Mouse (Mus musculus) hindbrain, embryonic 10.5 days (tissue): ENCODE results near the gene Dmd. TPM values are rescaled to one million over a fixed set of nuclear protein-coding genes. Genes with fewer than 3 reads are reported as not detected.
"Not testable (repeated sequence)": the region's sequence is repeated elsewhere in the genome, so short reads cannot be mapped to it uniquely, and the experiment has no call there.

Source experiments
- DNase-seq: peaks from one replicate; pipeline ENCODE4 v3.0.0-alpha.2; 2017; ENCODE audit warnings: low spot score
- H3K27ac ChIP-seq: fragments of 300-500 bp; sonication (generic); 2 replicates; pipeline ENCODE4 v1.5.1; 2016; ENCODE audit warnings: mild to moderate bottlenecking, moderate library complexity
- H3K27me3 ChIP-seq: fragments of 300-500 bp; sonication (generic); 2 replicates; pipeline ENCODE4 v1.6.1; 2016; ENCODE audit warnings: mild to moderate bottlenecking; ENCODE audit not compliant: poor library complexity, insufficient read depth, severe bottlenecking
- H3K36me3 ChIP-seq: fragments of 300-500 bp; sonication (generic); 2 replicates; pipeline ENCODE4 v1.6.1; 2016; ENCODE audit warnings: mild to moderate bottlenecking, moderate library complexity
- H3K4me1 ChIP-seq: fragments of 300-500 bp; sonication (generic); replicated peaks from 2 replicates; pipeline ENCODE4 v1.6.1; 2016; ENCODE audit warnings: mild to moderate bottlenecking
- H3K4me3 ChIP-seq: fragments of 300-500 bp; sonication (generic); 2 replicates; pipeline ENCODE4 v1.5.1; 2016; ENCODE audit warnings: mild to moderate bottlenecking, moderate library complexity
- H3K9me3 ChIP-seq: fragments of 300-500 bp; sonication (generic); 2 replicates; pipeline ENCODE4 v1.6.1; 2016; ENCODE audit warnings: mild to moderate bottlenecking, moderate library complexity
- WGBS: fragments of 180-500 bp; shearing (Covaris S2); methylation state at CpG from one replicate; pipeline ENCODE4 v1.1.7; 2016; 5-methylcytosine and 5-hydroxymethylcytosine counted together
- polyA plus RNA-seq: library from polyadenylated mRNA; unstranded; fragments of >200 nt; fragmentation: Nextera tagmentation; extraction: Ambion mirVana; gene quantifications from 2 replicates; pipeline ENCODE4 v1.2.1, GENCODE M21; 2016

Dmd gene
- polyA plus RNA-seq, 1 experiment from 2014 or later, result 15.2 TPM

DNA sequence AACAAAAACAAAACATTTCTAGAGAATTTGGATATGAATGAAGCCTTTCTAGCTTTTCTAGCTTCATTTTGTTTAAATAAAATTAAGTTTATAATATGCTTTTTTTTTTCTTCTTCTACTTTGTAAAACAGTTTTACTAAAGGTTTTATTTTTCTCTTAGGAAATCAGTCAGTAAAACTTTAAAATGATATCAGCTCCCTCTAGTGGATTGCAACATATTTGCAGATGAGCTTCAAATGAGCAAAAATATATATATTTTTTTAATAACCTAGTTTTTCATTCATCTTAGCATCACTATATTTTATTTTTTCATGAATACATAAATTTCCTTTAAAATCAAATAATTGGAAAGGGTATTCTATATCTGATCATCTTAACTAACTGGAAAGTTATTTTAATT is 838.7 kb downstream of the Dmd start:
- H3K4me1 ChIP-seq, result no peaks in the 10 kb centered on the region
- no peak overlapping the region for H3K4me3 ChIP-seq
- no peaks in the 10 kb centered on the region for H3K36me3 ChIP-seq
- no peaks in the 10 kb centered on the region for H3K9me3 ChIP-seq
- no peak for DNase-seq
- H3K27ac ChIP-seq, result no peak overlapping the region
- no peaks in the 10 kb centered on the region for H3K27me3 ChIP-seq

DNA sequence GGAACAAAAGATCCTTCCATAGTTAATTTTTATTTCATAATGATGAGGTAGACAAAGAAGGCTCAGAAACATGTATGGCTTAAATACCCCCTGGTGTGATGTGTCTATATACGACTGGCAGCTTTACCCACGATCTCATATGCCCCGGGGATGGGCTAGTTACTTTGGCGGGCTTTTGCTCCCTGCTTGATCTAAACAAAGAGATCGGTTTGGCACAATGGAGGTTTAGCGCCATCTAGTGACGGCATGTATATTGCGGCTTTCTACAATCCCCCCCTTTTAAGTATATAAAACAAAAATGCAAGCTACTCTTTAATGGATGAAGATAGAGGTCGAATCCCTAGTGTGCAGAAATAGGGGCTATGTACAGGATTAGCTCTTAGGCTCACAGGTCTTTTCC is 918.8 kb downstream of the Dmd start:
- DNase-seq, result peak; percentile 6
- not testable (repeated sequence) for H3K27me3 ChIP-seq, H3K27ac ChIP-seq, H3K4me3 ChIP-seq, H3K9me3 ChIP-seq, H3K36me3 ChIP-seq, H3K4me1 ChIP-seq
- WGBS, result 51% methylated on average over 9 of the region's 9 CpGs

DNA sequence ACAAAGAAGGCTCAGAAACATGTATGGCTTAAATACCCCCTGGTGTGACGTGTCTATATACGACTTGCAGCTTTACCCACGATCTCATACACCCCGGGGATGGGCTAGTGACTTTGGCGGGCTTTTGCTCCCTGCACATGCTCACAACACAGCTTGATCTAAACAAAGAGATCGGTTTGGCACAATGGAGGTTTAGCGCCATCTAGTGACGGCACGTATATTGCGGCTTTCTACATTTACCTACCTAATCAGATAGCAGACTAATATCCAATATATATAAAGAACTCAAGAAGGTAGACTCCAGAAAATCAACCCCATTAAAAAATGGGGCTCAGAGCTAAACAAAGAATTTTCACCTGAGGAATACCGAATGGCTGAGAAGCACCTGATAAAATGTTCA is 926.7 kb downstream of the Dmd start:
- not testable (repeated sequence) for H3K9me3 ChIP-seq, H3K4me1 ChIP-seq, H3K27ac ChIP-seq, H3K27me3 ChIP-seq, H3K4me3 ChIP-seq, DNase-seq, H3K36me3 ChIP-seq
- 86% methylated on average over 11 of the region's 11 CpGs for WGBS

- 73% methylated on average over 1 of the region's 1 CpGs for WGBS
- no peak for DNase-seq
- Histone ChIP-seq H3K4me1 (no peaks in the 10 kb centered on the region), H3K36me3 (no peaks in the 10 kb centered on the region), H3K27me3 (no peaks in the 10 kb centered on the region), H3K27ac (no peak overlapping the region), H3K9me3 (no peaks in the 10 kb centered on the region), H3K4me3 (no peak overlapping the region)
Measured at GRCm38 (mm10) chrX:83975895-83976294, 1027.2 kb downstream of the Dmd start.

GRCm38 (mm10) chrX:84001294-84001693 is 1052.6 kb downstream of the Dmd start:
- DNase-seq, result peak; percentile 37
- no peaks in the 10 kb centered on the region for H3K9me3 ChIP-seq
- H3K4me3 ChIP-seq, result no peak overlapping the region
- H3K36me3 ChIP-seq, result no peaks in the 10 kb centered on the region
- H3K27ac ChIP-seq, result no peak overlapping the region
- no peaks in the 10 kb centered on the region for H3K4me1 ChIP-seq
- 36% methylated on average over 7 of the region's 7 CpGs for WGBS
- H3K27me3 ChIP-seq, result no peaks in the 10 kb centered on the region

- H3K36me3 ChIP-seq, H3K9me3 ChIP-seq, H3K27ac ChIP-seq, H3K27me3 ChIP-seq, H3K4me1 ChIP-seq, DNase-seq, H3K4me3 ChIP-seq: not testable (repeated sequence)
- 89% methylated on average over 3 of the region's 3 CpGs for WGBS
Measured at GRCm38 (mm10) chrX:84062431-84062830, 1113.8 kb downstream of the Dmd start.

DNA sequence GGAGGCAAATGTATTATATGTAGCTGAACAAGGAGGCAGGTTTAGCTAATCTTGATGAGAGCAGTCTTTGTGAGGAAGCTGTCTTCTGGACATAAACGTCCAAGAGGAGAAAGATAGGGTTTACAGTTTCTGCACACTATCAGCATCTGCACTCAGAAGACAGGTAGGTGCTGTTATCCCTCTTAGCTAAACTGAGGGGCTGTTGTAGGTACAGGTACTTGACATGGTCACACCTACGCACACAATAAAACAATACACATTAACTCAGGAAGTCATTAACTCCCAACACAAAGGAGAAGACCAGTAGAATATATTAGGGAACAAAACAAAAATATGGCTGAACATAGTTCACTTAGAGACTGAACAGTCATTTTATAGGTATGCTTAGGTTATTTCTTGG is 1217.2 kb downstream of the Dmd start:
- H3K36me3 ChIP-seq, result no peaks in the 10 kb centered on the region
- H3K9me3 ChIP-seq, result no peaks in the 10 kb centered on the region
- no peaks in the 10 kb centered on the region for H3K4me1 ChIP-seq
- no peaks in the 10 kb centered on the region for H3K27me3 ChIP-seq
- 84% methylated on average over 2 of the region's 2 CpGs for WGBS
- no peak overlapping the region for H3K27ac ChIP-seq
- DNase-seq, result no peak
- no peak overlapping the region for H3K4me3 ChIP-seq

DNA sequence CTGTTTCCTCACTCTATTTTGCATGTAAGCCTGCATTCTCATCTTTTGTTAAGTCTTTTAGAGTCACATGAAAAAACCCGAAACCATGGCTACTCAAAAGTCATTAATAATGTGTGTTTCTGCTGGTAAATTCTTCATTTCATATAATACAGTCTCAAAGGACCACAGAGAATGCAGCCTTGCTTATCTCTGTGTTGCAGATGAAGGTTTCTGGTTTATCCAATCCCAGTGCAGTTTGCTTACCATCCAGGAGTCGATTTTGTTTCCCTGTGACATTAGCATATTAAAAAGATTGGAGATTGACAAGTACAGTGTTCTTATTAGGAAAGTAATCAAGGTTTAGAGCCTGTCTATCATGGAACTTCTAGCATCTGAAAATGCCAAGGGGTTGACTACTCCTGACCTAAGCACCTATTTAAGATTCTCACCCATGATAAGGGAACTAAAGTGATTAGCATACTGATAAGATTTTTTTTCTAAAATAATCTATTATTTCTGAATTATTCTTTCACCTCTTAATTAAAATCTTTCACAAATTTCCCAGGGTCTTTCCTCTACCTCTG is 1292.7 kb downstream of the Dmd start:
- DNase-seq, result no peak
- WGBS, result 77% methylated on average over 2 of the region's 2 CpGs

DNA sequence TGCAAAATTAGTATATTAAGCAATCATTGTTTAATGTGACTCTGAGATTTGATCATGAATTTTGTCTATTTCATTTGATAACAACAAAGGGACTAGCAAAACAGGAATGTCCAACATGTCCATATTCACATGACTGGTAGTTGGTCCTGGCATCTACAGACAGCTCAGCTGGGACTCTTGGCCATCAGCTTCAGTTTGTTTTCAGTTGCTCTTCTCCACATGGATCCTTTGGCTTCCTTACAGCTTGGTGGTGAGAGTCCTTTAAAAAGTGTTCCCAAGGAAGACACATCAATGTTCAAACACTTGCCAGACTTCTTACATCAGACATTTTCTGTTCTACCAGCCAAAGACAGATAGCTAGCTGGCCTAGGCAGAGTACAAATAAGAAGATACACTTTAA is 1381.9 kb downstream of the Dmd start:
- DNase-seq, result no peak
- H3K36me3 ChIP-seq, result no peaks in the 10 kb centered on the region
- no peaks in the 10 kb centered on the region for H3K9me3 ChIP-seq
- H3K27me3 ChIP-seq, result no peaks in the 10 kb centered on the region
- no peaks in the 10 kb centered on the region for H3K4me1 ChIP-seq
- H3K27ac ChIP-seq, result no peak overlapping the region
- no peak overlapping the region for H3K4me3 ChIP-seq

More for the DNA sequence above, 1292.7 kb downstream of the Dmd start:
- no peaks in the 10 kb centered on the region for H3K36me3 ChIP-seq
- H3K9me3 ChIP-seq, result no peaks in the 10 kb centered on the region
- H3K27ac ChIP-seq, result no peak overlapping the region
- no peaks in the 10 kb centered on the region for H3K27me3 ChIP-seq
- H3K4me1 ChIP-seq, result no peaks in the 10 kb centered on the region
- no peak overlapping the region for H3K4me3 ChIP-seq

GRCm38 (mm10) chrX:84332177-84332576 is 1383.5 kb downstream of the Dmd start:
- no peaks in the 10 kb centered on the region for H3K36me3 ChIP-seq
- no peaks in the 10 kb centered on the region for H3K9me3 ChIP-seq
- H3K4me1 ChIP-seq, result no peaks in the 10 kb centered on the region
- DNase-seq, result no peak
- H3K4me3 ChIP-seq, result no peak overlapping the region
- 77% methylated on average over 1 of the region's 1 CpGs for WGBS
- H3K27ac ChIP-seq, result no peak overlapping the region
- H3K27me3 ChIP-seq, result no peaks in the 10 kb centered on the region

DNA sequence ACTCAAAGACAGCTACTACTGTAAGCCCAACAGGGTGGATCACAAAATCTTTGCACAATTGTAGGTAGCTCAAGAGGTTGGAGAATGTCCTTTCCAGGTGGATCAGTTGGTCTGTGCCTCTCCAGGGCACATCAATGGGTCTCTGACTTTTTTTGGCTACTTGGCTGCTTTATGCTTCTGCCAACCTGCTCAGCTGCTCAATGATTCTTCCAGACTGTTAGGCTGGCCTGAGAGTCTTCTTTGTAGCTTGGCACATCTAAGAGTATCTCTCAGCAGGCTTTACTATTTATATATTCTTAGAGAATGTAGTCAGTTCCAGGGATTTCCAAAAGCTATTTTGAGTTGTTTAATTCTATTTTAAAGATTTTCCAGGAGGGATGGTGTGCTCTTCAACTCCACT is 1416.3 kb downstream of the Dmd start:
- Histone ChIP-seq H3K4me3 (no peak overlapping the region), H3K27me3 (no peaks in the 10 kb centered on the region), H3K36me3 (no peaks in the 10 kb centered on the region), H3K4me1 (no peaks in the 10 kb centered on the region), H3K9me3 (no peaks in the 10 kb centered on the region), H3K27ac (no peak overlapping the region)
- DNase-seq, result no peak

GRCm38 (mm10) chrX:84435608-84436007 is 1486.9 kb downstream of the Dmd start:
- Histone ChIP-seq H3K27me3 (no peaks in the 10 kb centered on the region), H3K9me3 (no peaks in the 10 kb centered on the region), H3K4me1 (no peaks in the 10 kb centered on the region), H3K4me3 (no peak overlapping the region), H3K27ac (no peak overlapping the region), H3K36me3 (no peaks in the 10 kb centered on the region)
- DNase-seq, result no peak
- 88% methylated on average over 4 of the region's 4 CpGs for WGBS

- Histone ChIP-seq H3K9me3 (no peaks in the 10 kb centered on the region), H3K27me3 (no peaks in the 10 kb centered on the region), H3K4me3 (no peak overlapping the region), H3K36me3 (no peaks in the 10 kb centered on the region), H3K27ac (no peak overlapping the region), H3K4me1 (no peaks in the 10 kb centered on the region)
- WGBS, result 48% methylated on average over 4 of the region's 4 CpGs
- no peak for DNase-seq
Measured at GRCm38 (mm10) chrX:84436556-84436955, 1487.9 kb downstream of the Dmd start.

- Histone ChIP-seq H3K27me3 (no peaks in the 10 kb centered on the region), H3K9me3 (no peaks in the 10 kb centered on the region), H3K4me3 (no peak overlapping the region), H3K27ac (no peak overlapping the region), H3K4me1 (no peaks in the 10 kb centered on the region), H3K36me3 (no peaks in the 10 kb centered on the region)
- 41% methylated on average over 3 of the region's 3 CpGs for WGBS
- DNase-seq, result peak; percentile 2
Measured at GRCm38 (mm10) chrX:84442996-84443395, 1494.3 kb downstream of the Dmd start.
